Mouse (Mus musculus) cerebellum, postnatal 10 days (tissue): ENCODE measurements around the gene Abcb8.
"Not testable (repeated sequence)": the region's sequence is repeated elsewhere in the genome, so short reads cannot be mapped to it uniquely, and the experiment has no call there.

ENCODE experiments used
- DNase-seq, 2 experiments: peaks; one replicate each; pipeline ENCODE4 v3.0.0; 2021; ENCODE audit warnings: mixed read lengths in 2 of 2

Abcb8 gene

DNA sequence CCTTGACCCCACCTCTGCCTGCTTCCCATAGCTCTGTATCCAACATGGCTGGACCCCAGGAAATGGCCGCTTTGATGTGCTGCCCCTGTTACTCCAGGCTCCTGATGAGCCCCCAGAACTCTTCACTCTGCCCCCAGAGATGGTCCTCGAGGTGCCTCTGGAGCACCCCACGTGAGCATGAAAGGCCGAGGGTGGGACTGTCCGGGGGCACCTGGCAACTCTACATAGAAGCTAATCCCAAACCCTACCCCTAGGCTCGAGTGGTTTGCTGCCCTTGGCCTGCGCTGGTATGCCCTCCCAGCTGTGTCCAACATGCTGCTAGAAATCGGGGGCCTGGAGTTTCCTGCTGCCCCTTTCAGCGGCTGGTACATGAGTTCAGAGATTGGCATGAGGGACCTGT lies 23.7 kb upstream of the Abcb8 start:
- DNase-seq, result no peak

DNA sequence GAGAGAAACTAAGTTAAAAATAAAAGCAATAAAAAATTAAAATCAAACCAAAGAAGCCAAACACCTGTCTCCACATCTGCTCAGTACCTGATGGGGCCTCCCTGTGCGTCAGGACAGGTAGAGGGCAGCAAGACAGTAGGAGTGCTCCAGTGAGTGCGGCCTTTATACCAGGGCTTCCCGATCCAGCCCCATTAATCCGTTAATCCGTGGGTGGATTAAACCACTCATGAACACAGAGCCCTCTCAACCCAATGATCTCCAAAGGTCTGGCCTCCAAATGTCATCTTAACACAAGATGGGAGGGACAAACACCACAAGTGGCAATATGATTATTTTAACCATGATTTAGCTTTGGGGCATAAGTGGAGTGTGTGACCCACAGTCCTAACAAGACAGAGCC lies 19.7 kb upstream of the Abcb8 start:
- DNase-seq, result no peak

DNA sequence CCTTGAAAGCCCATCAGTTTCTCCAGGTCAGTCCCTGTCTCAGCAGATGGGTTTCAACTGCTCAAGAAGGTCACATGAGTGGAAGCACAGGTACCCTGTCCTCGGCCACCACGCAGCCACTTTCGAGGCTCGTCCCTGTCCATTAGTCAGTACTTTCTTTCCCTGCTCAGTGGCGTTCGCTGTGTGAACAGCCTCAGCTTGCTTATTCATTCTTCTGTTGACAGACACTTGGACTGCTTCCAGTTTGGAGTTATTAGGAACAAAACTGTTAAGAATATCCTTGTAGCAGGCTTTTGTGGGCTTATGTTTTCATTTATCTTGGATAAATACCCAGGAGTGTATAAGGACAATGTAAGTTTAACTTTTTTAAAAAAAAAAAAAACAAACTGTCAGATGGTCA lies 19.2 kb upstream of the Abcb8 start:
- DNase-seq, result no peak

DNA sequence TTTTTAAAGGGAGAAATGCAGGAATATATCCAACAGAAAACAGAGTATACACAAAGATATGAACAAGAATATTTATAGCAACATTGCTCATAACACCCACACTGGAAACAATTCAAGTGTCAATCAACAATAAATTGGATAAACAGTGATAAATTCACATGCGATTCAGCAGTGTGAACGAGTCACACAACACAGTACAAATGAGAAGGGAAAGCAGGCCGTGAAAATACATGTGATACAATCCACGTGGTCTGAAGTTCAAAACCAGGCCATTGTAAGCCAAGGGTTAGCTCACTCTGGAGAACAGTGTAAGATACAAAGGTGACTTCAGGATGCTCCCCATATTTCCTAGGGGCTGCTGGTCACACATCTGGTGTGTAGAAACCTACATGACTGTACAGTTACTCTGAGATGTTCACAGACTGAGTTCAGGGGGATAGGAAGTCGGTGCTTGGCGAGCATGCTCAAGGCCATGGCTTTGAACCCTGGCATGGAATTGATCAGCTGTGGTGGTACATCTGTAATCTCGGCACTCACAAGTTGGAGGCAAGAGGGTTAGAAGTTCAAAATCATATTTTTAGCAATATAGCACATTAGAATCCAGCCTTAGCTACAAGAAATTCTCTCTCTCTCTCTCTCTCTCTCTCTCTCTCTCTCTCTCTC lies 18.7 kb upstream of the Abcb8 start:
- DNase-seq, result no peak

DNA sequence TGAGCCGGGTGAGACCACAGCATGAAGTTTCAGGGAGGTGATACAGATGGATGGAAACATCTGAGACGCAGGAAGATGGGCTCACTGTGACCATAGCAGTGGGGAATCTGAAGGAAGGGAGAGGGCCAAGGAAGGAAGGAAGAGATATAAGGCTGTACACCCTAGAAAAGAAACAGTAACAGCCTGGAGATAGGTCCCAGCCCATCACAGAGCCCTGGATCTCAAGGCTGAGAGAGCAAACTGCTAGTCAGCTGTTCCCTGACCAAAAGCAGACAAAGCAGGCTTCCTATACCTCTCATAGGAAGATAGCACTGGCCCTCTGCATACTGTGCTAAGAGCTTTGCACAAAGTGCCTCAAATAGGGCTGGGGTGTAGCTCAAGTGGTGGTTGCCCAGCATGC lies 14.8 kb upstream of the Abcb8 start:
- DNase-seq, result no peak

DNA sequence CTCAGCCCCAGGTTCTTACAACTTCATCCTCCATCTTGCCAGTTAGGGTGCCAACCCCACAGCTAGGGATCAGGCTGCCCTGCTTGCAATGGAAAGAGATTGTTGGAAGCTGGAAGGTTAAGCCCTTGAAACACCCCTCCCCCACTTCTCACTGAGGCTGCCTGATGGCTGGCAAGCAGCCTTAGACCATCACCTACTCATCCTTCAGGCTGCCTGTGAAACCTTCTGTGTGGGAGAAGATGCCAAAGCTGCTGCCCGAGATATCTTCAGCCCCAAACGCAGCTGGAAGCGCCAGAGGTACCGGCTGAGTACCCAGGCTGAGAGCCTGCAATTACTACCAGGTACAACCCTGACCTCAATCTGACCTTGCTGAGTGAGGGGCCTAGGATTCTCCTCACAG lies 14.0 kb upstream of the Abcb8 start:
- DNase-seq, result peak; percentile 55 to 69

DNA sequence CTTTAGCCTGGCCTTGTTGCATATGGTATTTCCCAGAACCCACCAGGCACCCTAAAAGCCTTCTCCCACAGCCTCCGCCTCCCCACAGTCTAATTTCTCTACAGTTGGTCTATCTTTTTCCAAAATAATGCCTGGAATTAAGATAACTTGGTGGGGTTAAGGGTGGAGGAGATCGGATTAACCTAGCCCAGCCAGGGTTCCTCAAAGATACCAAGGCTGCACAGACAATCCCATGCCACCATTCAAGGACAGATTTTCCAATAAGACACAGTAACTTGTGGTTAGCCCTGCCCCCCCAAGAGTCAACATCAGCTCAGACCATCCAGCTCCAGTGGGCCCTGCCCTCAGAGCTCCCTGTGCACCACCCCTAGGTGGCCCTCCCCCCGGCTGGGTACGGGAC lies 13.0 kb upstream of the Abcb8 start:
- no peak for DNase-seq

DNA sequence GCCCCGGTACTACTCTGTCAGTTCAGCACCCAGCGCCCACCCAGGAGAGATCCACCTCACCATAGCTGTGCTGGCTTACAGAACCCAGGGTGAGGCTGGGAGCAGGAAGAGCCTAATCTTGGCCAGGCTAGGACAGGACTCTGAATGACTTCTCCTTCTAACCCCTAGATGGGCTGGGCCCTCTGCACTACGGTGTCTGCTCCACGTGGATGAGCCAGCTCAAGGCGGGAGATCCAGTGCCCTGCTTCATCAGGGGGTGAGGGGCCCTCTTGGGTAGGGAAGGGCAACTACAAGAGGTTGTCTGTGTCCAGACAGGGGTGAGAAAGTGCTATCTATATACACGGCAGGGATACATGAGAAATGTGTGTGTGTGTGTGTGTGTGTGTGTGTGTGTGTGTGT lies 12.0 kb upstream of the Abcb8 start:
- no peak for DNase-seq

DNA sequence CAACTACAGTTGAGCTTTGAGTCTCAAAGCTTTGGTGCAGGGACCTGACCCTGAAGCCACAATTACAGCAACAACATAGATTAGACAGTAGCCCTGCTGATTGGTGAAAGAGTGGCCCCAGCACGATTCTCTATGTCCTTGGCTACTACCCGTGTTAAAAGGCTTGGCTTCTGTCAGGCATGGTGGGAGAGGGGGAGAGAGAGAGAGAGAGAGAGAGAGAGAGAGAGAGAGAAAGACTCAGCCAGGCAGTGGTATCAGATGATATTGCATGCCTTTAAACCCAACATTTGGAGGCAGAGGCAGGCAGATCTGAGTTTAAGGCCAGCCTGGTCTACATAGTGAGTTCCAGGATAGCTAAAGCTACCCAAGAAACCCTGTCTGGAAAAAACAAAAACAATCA lies 11.5 kb upstream of the Abcb8 start:
- DNase-seq, result no peak

DNA sequence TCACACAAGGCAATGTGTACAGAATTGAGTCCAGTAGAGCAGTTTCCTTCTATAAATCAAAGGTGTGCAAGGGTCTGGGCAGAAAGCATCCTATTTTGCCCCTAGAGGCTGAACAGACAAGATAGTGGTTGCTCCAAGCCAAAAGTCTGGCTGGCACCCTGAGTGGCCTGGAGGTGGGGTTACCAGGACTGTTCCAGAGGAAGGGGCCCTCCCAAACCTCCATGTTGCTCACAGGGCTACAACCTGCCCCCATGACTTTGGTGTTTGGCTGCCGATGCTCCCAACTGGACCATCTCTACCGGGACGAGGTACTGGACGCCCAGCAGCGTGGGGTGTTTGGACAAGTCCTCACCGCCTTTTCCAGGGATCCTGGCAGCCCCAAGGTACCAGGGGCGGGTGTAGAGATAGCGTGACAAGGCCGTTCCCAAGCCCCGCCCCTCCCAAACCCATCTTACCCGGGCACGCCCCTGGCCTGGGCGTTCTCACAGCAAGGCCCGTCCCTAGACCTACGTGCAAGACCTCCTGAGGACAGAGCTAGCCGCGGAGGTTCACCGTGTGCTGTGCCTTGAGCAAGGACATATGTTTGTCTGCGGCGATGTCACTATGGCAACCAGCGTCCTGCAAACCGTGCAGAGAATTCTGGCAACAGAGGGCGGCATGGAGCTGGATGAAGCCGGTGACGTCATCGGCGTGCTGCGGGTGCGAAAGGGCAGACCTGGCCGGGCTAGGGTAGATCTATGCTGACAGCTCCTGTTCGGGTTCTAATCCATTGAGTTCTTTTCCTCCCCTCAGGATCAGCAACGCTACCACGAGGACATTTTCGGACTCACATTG lies 10.2 kb upstream of the Abcb8 start:
- DNase-seq, result peak; percentile 98

DNA sequence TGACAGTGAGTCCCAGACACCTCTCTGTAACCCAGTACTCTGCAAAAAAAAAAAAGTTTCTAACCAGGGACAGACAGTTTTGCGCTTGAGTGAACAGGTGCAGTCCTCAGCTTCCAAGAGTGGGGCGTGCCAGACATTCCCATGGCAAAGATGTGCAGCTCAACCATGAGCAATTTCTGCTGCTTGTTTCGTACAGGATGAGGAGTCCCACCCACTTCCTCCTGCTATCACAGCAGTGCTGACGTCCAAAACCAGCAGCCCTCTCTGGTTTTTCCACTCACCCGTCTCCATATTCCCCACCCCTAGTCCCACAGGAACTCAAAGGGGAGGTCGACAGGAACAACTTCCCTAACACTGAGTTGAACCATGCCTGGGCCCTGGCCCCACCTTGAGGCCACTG lies 9.1 kb upstream of the Abcb8 start:
- no peak for DNase-seq

DNA sequence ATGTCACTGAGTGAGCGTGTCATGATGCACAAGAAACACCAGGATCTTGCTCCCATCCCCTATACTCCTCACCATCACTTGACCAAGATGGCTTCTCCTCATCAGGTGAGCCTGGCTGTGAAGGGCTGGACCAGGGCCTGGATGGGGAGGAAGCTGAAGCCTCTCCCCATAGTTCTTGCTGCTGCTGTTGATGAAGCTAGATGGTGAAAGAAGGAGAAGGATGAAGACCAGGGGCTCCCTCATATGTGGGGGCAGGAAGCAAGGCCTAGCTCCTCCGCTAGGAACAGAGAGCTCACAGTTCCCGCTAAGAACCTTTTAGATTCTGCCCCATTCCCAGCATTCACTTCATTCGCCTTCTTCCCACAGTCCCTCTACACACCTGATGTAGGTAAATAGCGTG lies 8.1 kb upstream of the Abcb8 start:
- DNase-seq, result no peak

DNA sequence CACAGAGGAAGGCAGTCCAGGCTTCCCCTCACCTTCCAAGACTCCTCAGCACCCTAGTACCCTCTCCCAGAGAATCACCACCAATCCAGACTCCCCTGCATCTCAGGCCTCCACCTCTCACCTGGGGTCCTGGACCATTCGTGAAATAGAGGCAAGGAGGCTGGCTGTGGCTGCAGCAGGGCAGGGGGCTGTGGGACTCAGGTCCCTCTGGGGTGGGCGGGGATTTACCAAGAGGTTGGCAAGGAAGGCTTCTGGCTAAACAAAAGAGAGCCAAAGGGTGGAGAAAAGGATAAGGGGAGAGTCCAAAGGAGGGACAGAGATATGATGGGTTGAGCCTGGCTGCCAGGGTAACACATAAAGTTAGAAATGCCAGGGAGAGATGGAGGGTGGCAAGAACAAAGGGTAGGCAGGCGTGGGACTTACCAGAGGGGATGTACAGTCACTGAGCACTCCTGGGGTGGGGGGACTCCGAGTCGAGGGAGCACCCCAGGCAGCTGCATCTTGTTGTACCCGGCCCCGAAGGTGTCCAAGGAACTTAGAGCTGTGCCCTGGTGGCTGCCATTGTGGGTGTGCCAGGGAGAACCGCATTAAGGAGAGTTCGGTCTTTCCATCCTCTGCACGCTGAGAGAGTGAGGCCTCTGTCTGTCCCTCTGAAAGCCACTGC lies 7.4 kb upstream of the Abcb8 start:
- DNase-seq, result no peak

DNA sequence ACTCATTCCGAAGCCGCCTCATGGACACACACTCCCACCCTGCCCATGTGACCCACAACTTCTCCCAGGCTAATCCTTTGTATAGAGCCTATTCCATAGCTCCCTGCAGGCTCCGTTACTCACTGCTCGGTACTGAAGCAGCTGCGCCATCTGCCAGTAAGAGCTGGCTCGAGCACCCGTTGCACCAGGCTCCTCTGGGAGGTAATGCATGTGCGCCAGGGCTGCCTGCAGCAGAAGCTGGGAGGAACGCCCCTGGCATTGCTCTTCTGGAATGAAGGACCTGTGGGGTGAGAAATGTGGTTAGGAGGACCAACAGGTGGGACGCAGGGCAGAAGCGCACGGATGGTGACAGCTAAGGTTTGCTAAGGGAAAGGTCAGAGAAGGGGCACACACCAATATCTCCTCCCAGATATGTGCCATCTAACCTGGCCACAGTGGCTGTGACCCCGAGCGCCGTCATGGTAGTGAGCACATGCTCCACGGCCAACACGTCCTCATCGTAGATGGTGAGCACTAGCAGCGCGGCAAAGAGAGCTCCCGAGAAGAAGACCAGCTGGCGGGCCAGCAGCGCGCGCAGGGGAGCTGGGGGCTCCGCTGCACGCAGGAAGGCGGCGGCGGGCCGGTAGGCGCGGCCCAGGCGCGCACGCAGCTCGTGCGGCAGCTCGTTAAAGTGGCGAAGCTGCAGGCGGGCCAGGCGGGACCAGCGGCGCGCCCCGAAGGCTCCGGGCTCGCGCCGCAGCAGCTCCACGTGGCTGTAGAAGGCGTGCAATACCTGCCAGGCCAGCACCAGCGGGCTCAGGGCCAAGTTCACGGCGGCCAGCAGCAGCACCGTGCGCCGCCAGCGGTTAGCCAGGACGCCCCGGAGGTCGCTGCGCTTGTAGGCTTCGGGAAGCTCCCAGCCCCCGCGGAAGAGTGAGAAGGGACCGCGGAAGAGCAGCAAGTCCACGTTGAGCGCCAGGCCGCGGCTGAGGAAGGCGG lies 5.9 kb upstream of the Abcb8 start:
- peak; percentile 63 to 68 for DNase-seq

DNA sequence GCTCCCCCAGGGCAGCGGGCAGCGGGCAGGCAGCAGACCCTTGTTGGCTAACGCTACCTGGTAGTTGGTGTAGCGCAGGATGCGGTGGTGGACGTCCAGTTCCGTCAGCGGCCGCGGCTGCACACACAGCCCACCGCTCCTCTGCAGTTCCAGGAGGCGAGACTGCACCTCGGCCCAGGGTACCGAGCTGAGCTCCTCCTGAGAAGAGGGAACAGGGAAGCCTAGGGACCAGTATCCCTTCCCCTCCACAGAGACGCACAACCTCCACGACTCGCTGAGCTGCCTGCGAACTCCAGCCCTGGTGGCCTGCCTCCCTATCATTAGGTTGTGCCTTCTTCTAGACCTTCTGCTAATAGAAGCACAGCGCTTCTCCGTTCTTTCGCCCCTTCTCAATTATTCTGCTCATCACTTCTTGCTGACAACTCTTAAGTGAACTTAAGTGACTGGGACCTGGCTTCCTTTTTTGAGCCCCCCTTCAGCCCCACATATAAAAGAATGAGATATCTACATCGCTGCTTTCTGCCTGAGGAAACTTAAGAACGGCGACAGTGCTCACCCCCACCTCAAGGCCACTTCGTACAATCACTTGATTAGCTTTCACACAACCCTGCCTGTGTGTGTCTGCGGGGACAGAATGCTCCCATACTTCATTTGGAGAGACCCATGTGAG lies 5.1 kb upstream of the Abcb8 start:
- no peak for DNase-seq

DNA sequence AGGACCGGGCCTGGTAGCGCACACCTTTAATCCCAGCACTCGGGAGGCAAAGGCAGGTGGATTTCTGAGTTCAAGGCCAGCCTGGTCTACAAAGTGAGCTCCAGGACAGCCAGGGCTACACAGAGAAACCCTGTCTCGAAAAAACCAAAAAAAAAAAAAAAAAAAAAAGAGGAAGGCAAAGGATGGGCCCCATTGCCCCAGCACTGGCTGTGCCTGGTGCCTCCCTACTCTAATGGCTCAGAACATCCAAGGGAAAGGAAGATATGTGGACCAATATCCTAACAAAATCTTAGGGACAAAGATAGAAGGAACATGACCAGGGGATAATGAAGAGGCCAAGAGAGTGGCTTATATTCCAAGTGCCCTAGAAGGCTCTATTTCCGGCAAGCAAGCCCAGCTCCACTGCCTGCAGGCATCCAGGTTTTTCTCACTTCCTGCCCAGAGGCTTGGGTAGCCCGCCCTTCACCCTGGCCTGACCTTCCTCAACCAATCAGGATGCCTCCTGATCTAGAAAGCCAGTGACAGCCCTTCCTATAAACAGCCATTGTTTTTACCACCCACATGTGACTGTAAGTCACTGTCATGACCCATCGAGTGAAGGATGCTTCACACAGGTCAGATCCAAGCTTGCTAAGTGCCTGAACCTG lies 4.3 kb upstream of the Abcb8 start:
- no peak for DNase-seq

DNA sequence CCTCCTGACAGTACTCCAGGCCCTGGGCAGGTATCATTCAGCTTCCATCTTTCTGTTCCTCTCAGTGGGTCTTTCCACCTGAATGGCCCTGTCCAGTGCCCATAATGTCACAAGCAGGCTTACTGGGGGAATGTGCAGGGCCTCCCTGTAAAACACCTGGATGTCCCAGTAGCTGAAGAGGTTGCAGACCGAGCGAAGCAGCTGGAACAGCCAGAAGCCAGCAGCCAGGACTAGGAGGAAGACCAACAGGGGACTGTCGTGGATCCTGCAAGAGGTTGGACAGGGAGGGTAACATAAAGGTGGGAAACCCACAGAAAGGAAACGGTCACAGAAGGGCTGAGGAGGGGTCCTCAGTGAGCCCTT lies 3.8 kb upstream of the Abcb8 start:
- DNase-seq, result no peak

DNA sequence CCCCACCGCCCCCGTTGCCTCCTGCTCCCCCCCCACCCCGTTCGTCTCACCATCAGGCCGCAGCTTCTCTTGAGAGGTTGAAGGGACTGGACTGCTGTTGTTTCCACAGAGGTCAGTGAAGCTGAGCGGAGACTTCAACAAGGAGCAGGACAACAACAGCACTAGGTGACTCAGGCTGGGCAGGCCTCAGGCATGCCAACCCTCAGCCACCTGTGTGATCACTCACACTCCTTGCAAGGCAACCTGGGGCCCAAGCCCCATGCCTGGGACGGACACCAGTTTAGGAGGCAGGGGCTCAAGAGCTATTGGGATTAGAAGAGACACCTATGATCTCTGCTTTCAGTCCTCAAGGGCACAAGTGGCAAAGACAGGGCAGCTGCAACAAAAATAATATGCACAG lies 1.6 kb upstream of the Abcb8 start, which contains the start of gene Atg9b:
Atg9b (minus strand) TSS at position 280 of the 400 bp plus-strand sequence.
- DNase-seq, result no peak

DNA sequence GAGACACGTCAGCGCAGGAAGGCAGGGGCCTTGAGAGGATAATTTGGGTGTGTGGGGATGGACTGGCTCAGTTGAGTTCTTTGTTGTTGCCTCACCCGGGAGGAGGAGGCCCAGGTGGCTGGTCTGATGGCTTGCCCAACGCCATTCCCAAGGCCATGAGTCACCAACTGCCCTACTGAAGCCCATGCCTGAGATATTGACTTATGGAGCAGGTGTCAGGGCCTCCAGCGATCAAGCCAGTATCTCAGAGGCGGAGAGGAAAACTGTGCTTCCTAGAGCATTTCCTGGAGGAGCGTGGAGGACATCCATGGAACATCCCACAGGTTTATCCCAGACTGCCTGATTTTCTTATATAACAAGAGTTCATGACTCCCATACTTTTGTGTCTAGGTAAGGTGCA lies 739 bp upstream of the Abcb8 start:
- DNase-seq, result no peak

DNA sequence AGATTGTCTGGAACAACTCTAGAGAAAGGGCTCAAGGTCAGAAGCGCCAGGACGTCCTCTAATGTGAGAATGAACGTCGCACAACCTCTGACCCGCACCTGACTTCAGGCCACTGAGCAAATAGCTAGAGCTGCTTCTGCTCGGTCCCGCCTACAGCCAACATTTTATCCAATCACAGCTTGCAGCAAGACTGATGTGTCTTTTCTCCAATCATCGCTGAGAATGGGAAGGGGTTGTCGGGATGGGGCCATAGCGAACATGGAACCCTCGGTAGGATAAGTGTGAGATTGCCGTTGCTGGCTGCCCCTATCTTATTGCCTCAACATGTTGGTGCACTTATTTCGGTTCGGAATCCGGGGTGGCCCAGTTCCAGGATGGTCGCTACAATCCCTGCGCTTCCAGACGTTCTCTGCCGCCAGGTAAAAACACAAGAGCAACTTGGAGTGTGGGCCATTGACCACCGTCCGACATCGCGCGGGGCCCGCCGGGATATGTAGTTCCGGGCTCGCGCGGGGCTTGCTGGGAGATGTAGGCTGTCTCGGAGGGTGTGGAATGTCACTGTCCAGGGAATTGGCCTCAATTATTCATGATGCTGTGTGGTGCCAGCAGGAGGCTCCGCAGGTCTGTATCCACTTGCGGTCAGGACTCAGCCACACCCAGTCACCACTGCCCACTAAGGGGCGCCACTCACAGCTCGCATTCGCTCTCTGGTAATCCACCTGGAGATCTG lies 867 bp downstream of the Abcb8 start:
- DNase-seq, result peak; percentile 95 to 96

DNA sequence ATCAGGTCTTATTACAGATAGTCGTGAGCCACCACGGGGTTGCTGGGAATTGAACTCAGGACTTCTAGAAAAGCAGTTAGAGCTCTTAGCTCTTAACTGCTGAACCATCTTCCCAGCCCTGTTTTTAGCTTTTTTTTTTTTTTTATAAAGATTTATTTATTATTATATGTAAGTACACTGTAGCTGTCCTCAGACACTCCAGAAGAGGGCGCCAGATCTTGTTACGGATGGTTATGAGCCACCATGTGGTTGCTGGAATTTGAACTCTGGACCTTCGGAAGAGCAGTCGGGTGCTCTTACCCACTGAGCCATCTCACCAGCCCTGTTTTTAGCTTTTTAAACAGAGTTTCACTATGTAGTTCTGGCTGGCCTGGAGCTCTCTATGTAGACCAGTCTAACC lies 2.8 kb downstream of the Abcb8 start:
- DNase-seq, result not testable (repeated sequence)
